Mouse (Mus musculus): ENCODE data around the gene Phlpp1.

- TF ChIP-seq POLR2A (IDR thresholded peaks at IDR 0.05; ENCODE audit: insufficient read depth, low read depth, low read length) (no peak), CTCF (IDR thresholded peaks at IDR 0.05; ENCODE audit: insufficient read depth, low read depth, low read length) (no peak)
Observed at GRCm38 (mm10) chr1:106199109-106199508, 27.6 kb downstream of the Phlpp1 start.
